Mouse (Mus musculus) cortical plate, adult 2 months (tissue): ENCODE measurements around the gene Zbtb43. TPM values are rescaled to one million over a fixed set of nuclear protein-coding genes. Genes with fewer than 3 reads are reported as not detected.
A peak's percentile ranks its signal among the peaks of the same experiment; 100 is the strongest.

Experiments
- H3K27ac ChIP-seq: fragments of 200-500 bp; 2 replicates; pipeline ENCODE4 v1.5.1; 2012; ENCODE audit warnings: low read length, control low read depth, inconsistent platforms; ENCODE audit not compliant: insufficient read depth
- H3K4me1 ChIP-seq: fragments of 200-500 bp; 2 replicates; pipeline ENCODE4 v1.6.1; 2011; ENCODE audit warnings: low read length; ENCODE audit not compliant: control insufficient read depth, insufficient read depth
- H3K4me3 ChIP-seq: fragments of 200-500 bp; 2 replicates; pipeline ENCODE4 v1.5.1; 2011; ENCODE audit warnings: mild to moderate bottlenecking, low read length, control low read depth; ENCODE audit not compliant: insufficient read depth
- CTCF ChIP-seq: fragments of 200-500 bp; IDR thresholded peaks from 2 replicates; pipeline ENCODE4 v1.5.1; 2011; ENCODE audit warnings: mild to moderate bottlenecking, control low read depth, low read length; ENCODE audit not compliant: insufficient read depth; ENCODE audit errors: extremely low read depth
- POLR2A ChIP-seq: fragments of 200-500 bp; IDR thresholded peaks from 2 replicates; pipeline ENCODE4 v1.6.1; 2011; ENCODE audit warnings: mild to moderate bottlenecking, low read length, control low read depth; ENCODE audit not compliant: insufficient read depth; ENCODE audit errors: extremely low read depth
- polyA plus RNA-seq: library from polyadenylated mRNA; depleted of rRNA; stranded (reverse); fragments of >200 nt; gene quantifications from 2 replicates; pipeline ENCODE4 v1.2.3, GENCODE M21; 2012

Gene Zbtb43
- polyA plus RNA-seq, 1 experiment, result 21.5 TPM

DNA sequence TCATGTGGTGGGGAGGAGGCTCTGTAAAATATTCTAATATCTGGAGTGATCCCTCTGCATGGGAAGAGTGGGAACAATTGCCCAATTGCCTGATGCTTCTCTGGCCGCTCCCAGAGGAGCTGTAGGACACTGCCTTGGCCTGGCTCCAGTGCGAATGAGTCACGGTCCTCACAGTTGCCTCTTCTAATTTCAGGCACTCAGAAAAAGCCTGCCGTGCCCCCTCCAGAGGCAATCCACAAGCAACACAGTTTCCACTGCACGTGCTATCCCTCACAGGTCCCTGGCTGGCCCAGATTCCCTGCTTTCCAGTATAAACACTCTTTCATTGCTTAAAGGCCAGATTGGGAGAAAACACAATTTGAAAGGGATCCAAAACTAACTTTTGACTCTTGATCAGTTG lies 24.0 kb downstream of the Zbtb43 start:
- Histone ChIP-seq H3K27ac (no peak overlapping the region), H3K4me1 (peaks cover 9% of the 10 kb centered on the region; the same call in 1 of the 2 replicates), H3K4me3 (no peak overlapping the region)
- TF ChIP-seq POLR2A (no peak), CTCF (no peak)

GRCm38 (mm10) chr2:33442701-33443100 lies 25.7 kb downstream of the Zbtb43 start:
- Histone ChIP-seq H3K4me1 (peaks cover 6% of the 10 kb centered on the region; the same call in 1 of the 2 replicates), H3K4me3 (no peak overlapping the region), H3K27ac (no peak overlapping the region)
- TF ChIP-seq CTCF (no peak), POLR2A (no peak)

- Histone ChIP-seq H3K4me3 (no peak overlapping the region), H3K27ac (no peak overlapping the region), H3K4me1 (peaks cover 6% of the 10 kb centered on the region; the same call in 1 of the 2 replicates)
- TF ChIP-seq POLR2A, result no peak
- TF ChIP-seq CTCF, result no peak
Measured at GRCm38 (mm10) chr2:33440893-33441292, 27.5 kb downstream of the Zbtb43 start.

DNA sequence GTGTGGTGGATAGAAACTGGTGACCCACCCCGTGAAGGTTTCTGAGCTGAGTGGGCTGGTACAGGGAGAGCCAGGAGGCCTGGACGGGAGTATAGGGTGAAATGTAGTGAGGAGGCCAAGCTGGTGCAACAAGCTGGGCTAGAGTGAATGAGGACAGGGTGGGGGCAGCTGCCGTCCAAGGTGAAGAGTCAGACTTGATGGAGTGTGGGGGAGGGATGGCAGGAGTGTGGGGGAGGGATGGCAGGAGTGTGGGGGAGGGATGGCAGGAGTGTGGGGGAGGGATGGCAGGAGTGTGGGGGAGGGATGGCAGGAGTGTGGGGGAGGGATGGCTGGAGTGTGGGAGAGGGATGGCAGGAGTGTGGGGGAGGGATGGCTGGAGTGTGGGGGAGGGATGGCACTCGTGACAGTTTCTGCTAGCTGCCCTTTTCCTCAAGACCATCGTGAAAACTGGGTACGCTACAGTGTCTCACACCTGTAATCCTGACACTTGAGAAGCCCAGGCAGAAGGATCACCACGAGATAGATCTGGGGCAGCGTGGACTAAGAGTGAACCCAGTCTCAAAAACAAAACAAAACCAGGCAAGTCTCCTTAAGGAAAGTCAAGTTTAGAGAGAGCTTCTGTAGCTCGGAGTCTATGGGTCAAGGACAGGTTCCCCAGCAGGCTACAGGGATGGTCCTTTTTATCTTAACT lies 28.2 kb downstream of the Zbtb43 start:
- TF ChIP-seq CTCF, result no peak
- TF ChIP-seq POLR2A, result no peak
- Histone ChIP-seq H3K4me3 (no peak overlapping the region), H3K27ac (no peak overlapping the region; the same call in 1 of the 2 replicates), H3K4me1 (peaks cover 6% of the 10 kb centered on the region; the same call in 1 of the 2 replicates)

- TF ChIP-seq CTCF (no peak), POLR2A (0 out of 2 replicates have a peak, but pooled peaks have one; percentile 46)
- H3K4me1 ChIP-seq, result peaks cover 6% of the 10 kb centered on the region; the same call in 1 of the 2 replicates
- no peak overlapping the region for H3K4me3 ChIP-seq
- H3K27ac ChIP-seq, result no peak overlapping the region; the same call in 1 of the 2 replicates
Measured at GRCm38 (mm10) chr2:33439471-33439881, 28.9 kb downstream of the Zbtb43 start.

DNA sequence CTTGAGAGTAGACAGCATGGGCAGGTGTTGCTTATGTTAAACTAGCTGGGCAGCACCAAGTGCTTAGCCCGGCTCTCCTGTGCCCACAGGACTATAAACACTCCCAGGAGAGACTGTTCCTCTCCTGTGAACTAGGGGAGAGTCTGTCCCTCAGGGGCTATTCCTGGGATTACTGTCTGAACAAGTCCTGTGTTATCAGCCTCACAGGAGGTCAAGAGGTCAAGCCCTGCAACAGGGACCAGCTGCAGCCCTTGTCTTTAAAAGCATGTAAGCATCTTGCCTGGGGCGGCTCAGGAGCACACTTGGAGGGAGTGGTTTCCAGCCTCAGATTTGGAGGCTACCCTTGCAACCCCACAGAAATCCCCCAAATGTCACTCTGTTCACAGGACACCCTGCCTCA lies 30.0 kb downstream of the Zbtb43 start:
- Histone ChIP-seq H3K27ac (no peak overlapping the region), H3K4me1 (peaks cover 6% of the 10 kb centered on the region; the same call in 1 of the 2 replicates), H3K4me3 (no peak overlapping the region)
- TF ChIP-seq POLR2A (no peak), CTCF (no peak)

GRCm38 (mm10) chr2:33437184-33437583 lies 31.2 kb downstream of the Zbtb43 start:
- H3K4me1 ChIP-seq, result peaks cover 6% of the 10 kb centered on the region; the same call in 1 of the 2 replicates
- TF ChIP-seq CTCF (no peak), POLR2A (no peak)
- H3K4me3 ChIP-seq, result no peak overlapping the region
- H3K27ac ChIP-seq, result no peak overlapping the region

GRCm38 (mm10) chr2:33436035-33436580 lies 32.3 kb downstream of the Zbtb43 start:
- TF ChIP-seq POLR2A (no peak), CTCF (no peak)
- Histone ChIP-seq H3K4me1 (peaks cover 6% of the 10 kb centered on the region; the same call in 1 of the 2 replicates), H3K27ac (no peak overlapping the region), H3K4me3 (no peak overlapping the region)

DNA sequence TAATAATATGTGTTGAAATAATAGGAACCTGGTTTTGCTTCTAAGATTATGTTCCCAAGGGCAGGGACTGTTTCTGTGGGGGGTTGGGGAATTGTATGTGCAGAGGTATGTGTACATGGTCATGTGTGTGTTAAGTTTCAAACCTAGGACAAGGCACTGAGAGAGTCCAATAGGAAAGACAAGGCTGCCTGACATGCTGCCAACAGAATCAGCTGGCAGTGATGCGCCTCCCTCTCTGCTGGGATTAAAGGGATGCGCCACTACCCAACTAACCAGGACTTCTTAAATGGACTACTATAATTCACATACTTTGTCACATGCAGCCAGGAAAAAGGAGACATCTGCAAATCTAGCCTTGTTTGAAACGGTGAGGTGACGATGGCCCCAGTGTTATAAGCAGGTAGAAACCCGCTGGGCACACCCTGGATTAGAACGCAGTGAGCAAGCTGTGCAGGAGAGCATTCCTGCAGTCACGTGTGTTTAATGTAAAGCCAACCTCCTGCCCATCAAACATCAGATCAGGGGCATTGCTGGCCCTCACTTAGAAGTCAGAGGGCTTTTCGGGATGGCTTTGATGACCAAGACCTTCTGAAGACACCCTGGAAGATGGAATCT lies 33.2 kb downstream of the Zbtb43 start:
- peaks cover 3% of the 10 kb centered on the region; the same call in 1 of the 2 replicates for H3K4me1 ChIP-seq
- TF ChIP-seq POLR2A, result no peak
- no peak for TF ChIP-seq CTCF
- no peak overlapping the region for H3K4me3 ChIP-seq
- no peak overlapping the region for H3K27ac ChIP-seq

DNA sequence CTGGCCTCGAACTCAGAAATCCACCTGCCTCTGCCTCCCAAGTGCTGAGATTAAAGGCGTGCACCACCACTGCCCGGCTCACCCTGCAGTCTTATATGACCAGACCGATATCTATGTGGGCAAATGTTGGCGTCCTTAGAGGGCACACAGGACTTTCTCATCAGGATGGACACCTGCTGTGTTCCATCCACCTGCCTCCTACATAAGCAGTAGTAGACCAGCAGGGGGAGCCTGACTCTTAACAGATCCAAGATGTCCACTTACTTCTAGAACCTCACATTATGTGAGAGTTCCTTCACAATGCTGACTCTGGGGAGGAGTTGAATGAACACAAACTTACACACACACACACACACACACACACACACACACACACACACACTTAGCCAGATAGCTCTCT lies 35.5 kb downstream of the Zbtb43 start:
- TF ChIP-seq POLR2A (no peak), CTCF (peak; percentile 48)
- H3K4me3 ChIP-seq, result no peak overlapping the region
- H3K27ac ChIP-seq, result no peak overlapping the region
- no peaks in the 10 kb centered on the region; the same call in 1 of the 2 replicates for H3K4me1 ChIP-seq
